Mouse (Mus musculus) left cerebral cortex, adult 18-20 months (tissue): ENCODE measurements around the gene Lzts3. TPM values are rescaled to one million over a fixed set of nuclear protein-coding genes. Genes with fewer than 3 reads are reported as not detected.

Experiments
- DNase-seq, 2 experiments: peaks; one replicate each; pipeline ENCODE4 v3.0.0; 2021 to 2022; ENCODE audit warnings: low spot score in 2 of 2, mixed read lengths in 1 of 2
- total RNA-seq, 2 experiments: library from RNA; stranded (reverse); gene quantifications; 2 replicates each; pipeline ENCODE4 v1.2.3; 2021

The Lzts3 gene
- total RNA-seq, 2 experiments from 2014 or later = 193 to 229 TPM

DNA sequence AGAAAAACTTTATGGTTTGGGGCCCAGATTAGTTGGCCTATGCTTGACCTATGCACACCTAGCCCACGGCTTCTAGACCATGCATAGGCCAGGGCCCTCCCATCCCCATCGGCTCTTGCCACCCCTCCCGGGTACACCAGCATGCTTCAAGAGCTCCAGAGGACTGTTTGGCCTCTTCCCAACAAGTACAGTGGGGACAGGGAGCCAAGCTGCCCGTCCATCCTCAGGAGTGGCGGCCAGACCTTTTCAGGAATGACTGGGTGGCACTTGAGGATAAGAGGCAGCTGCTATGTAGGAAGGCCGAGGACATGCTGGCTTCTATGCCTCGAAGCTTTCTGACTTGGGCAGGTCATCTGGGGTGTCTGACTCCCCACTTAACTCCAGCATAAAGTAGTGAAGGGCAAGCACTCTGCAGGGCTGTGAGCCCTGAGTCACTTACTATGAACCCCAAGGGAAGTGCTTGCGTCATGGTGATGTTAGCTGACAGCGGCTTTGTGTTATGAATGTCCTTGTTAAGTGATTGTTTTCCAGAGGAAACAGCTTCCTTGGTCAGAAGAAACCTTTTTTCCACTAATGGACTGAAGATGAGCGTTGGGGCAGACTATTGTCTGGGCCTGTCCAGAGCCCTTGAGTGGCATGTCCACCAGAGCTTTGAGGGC is 58.6 kb downstream of the Lzts3 start:
- no peak for DNase-seq

Other genes starting within 250 kb of the Lzts3 start
- gene Cpxm1, start 245.2 kb downstream of the Lzts3 start, total RNA-seq = 1 to 10 TPM; 6.1 to 7.8 TPM
- not detected for gene Gm28372, start 237.6 kb downstream of the Lzts3 start, total RNA-seq
- gene 1700020A23Rik, start 237.5 kb downstream of the Lzts3 start, total RNA-seq = not detected
- gene Tmem239, start 236.3 kb downstream of the Lzts3 start, total RNA-seq = not detected
- 10 to 100 TPM; 88.2 to 88.6 TPM for gene Vps16, start 218.5 kb downstream of the Lzts3 start, total RNA-seq
- gene Pced1a, start 218.1 kb downstream of the Lzts3 start, total RNA-seq = 10 to 100 TPM; 19.5 to 22.1 TPM
- 100 to 1,000 TPM; 214 to 229 TPM for gene Ptpra, start 192.5 kb downstream of the Lzts3 start, total RNA-seq
- gene Mrps26, start 79.1 kb downstream of the Lzts3 start, total RNA-seq = 10 to 100 TPM; 71.0 to 75.4 TPM
- gene Oxt, start 66.6 kb downstream of the Lzts3 start, total RNA-seq = not detected
- 1 to 10 TPM in 1 of 2 experiments, under 1 TPM in 1; 0.87 to 1.2 TPM for gene Avp, start 60.2 kb downstream of the Lzts3 start, total RNA-seq
- 10 to 100 TPM in 1 of 2 experiments, 1 to 10 TPM in 1; 7.8 to 13.4 TPM for gene Fastkd5, start 12.8 kb downstream of the Lzts3 start, total RNA-seq
- gene Ubox5, start 12.8 kb downstream of the Lzts3 start, total RNA-seq = 10 to 100 TPM in 1 of 2 experiments, 1 to 10 TPM in 1; 8.2 to 10.7 TPM
- gene Ddrgk1, start 21.9 kb upstream of the Lzts3 start, total RNA-seq = 100 to 1,000 TPM; 102 to 109 TPM
- gene Itpa, start 24.8 kb upstream of the Lzts3 start, total RNA-seq = 10 to 100 TPM; 34.9 to 38.2 TPM
- gene Slc4a11, start 54.7 kb upstream of the Lzts3 start, total RNA-seq = 1 to 10 TPM; 2.1 to 4.4 TPM